Mouse (Mus musculus) cerebellum, adult 2 months (tissue): ENCODE measurements around the gene Tnfrsf9.

Source experiments
- CTCF ChIP-seq: fragments of 200-500 bp; IDR thresholded peaks from 2 replicates; pipeline ENCODE4 v1.5.1; 2011; ENCODE audit warnings: low read depth, mild to moderate bottlenecking, control low read depth, low read length, moderate library complexity, borderline replicate concordance; ENCODE audit not compliant: insufficient read depth
- POLR2A ChIP-seq: fragments of 200-500 bp; IDR thresholded peaks from 2 replicates; pipeline ENCODE4 v1.6.1; 2011; ENCODE audit warnings: low read length, control low read depth, borderline replicate concordance; ENCODE audit not compliant: insufficient read depth

GRCm38 (mm10) chr4:150868859-150869258 is 45.5 kb upstream of the Tnfrsf9 start:
- no peak for TF ChIP-seq CTCF
- TF ChIP-seq POLR2A: no peak
